Mouse (Mus musculus) heart, postnatal 0 days (tissue): ENCODE data around the gene Adamts20. TPM values are rescaled to one million over a fixed set of nuclear protein-coding genes. Genes with fewer than 3 reads are reported as not detected.

Source experiments
- ATAC-seq: fragments of 200-750 bp; cut with Nextera tagmentation; 2 replicates; pipeline ENCODE4 v1.8.0; 2017; ENCODE audit warnings: low read depth, moderate number of reproducible peaks, moderate library complexity; ENCODE audit not compliant: insufficient read depth
- DNase-seq: peaks from one replicate; pipeline ENCODE4 v3.0.0-alpha.2; 2016; ENCODE audit warnings: low spot score
- H3K27ac ChIP-seq: fragments of 300-500 bp; sonication (generic); 2 replicates; pipeline ENCODE4 v1.5.1; 2014; ENCODE audit warnings: low read depth, mild to moderate bottlenecking
- H3K27me3 ChIP-seq: fragments of 300-500 bp; sonication (generic); 2 replicates; pipeline ENCODE4 v1.6.1; 2014; ENCODE audit warnings: low read length, mixed read lengths; ENCODE audit not compliant: control insufficient read depth, insufficient read depth
- H3K36me3 ChIP-seq: fragments of 300-500 bp; sonication (generic); replicated peaks from 2 replicates; pipeline ENCODE4 v1.6.1; 2014; ENCODE audit warnings: low read length, mixed read lengths; ENCODE audit not compliant: control insufficient read depth, insufficient read depth
- H3K4me1 ChIP-seq: fragments of 300-500 bp; sonication (generic); 2 replicates; pipeline ENCODE4 v1.6.1; 2014; ENCODE audit warnings: antibody characterized with exemption; ENCODE audit not compliant: control insufficient read depth, insufficient read depth
- H3K4me2 ChIP-seq: fragments of 300-500 bp; sonication (generic); 2 replicates; pipeline ENCODE4 v1.6.1; 2014; ENCODE audit warnings: low read depth, mild to moderate bottlenecking, low read length, moderate library complexity
- H3K4me3 ChIP-seq: fragments of 300-500 bp; sonication (generic); 2 replicates; pipeline ENCODE4 v1.5.1; 2014; ENCODE audit warnings: low read depth, low read length
- H3K9ac ChIP-seq: fragments of 300-500 bp; sonication (generic); replicated peaks from 2 replicates; pipeline ENCODE4 v1.6.1; 2014; ENCODE audit warnings: low read depth, low read length, mixed read lengths
- H3K9me3 ChIP-seq: fragments of 300-500 bp; sonication (generic); replicated peaks from 2 replicates; pipeline ENCODE4 v1.6.1; 2016; ENCODE audit warnings: low read length; ENCODE audit not compliant: control insufficient read depth
- CTCF ChIP-seq: IDR thresholded peaks from 2 replicates; pipeline ENCODE4 v1.5.1; 2016; ENCODE audit warnings: antibody characterized with exemption, control low read depth, low read depth
- EP300 ChIP-seq: IDR thresholded peaks from 2 replicates; pipeline ENCODE4 v1.6.1; 2016; ENCODE audit warnings: antibody characterized with exemption, low read depth
- WGBS: fragments of 180-500 bp; shearing (Covaris S2); extraction: QIAGEN DNeasy Blood & Tissue Kit; methylation state at CpG from one replicate; pipeline ENCODE4 v1.1.7; 2014; 5-methylcytosine and 5-hydroxymethylcytosine counted together
- polyA plus RNA-seq: library from polyadenylated mRNA; unstranded; fragments of >200 nt; fragmentation: Nextera tagmentation; extraction: Ambion mirVana; gene quantifications from 2 replicates; pipeline ENCODE4 v1.2.1, GENCODE M21; 2015
- total RNA-seq: library from RNA; depleted of rRNA; stranded (reverse); fragments of >200 nt; gene quantifications from 2 replicates; pipeline ENCODE4 v1.2.3, GENCODE M21; 2014; ENCODE audit warnings: low replicate concordance; rRNA removed

Gene Adamts20
- 0.15 and 1.5 TPM in 2 replicates for total RNA-seq
- polyA plus RNA-seq: 0.19 and 0.29 TPM in 2 replicates

GRCm38 (mm10) chr15:94465318-94465717 lies at the start of gene Adamts20:
TSS of gene Adamts20 (minus strand) at chr15:94465418.
- no peaks in the 10 kb centered on the region for H3K4me1 ChIP-seq
- no peak within 1 kb of the TSS for H3K27ac ChIP-seq
- no peaks in the 10 kb centered on the region for H3K27me3 ChIP-seq
- ATAC-seq (no peak), DNase-seq (no peak)
- H3K9ac ChIP-seq: no peak within 1 kb of the TSS
- no peaks in the 10 kb centered on the region for H3K9me3 ChIP-seq
- H3K4me3 ChIP-seq: no peak within 1 kb of the TSS
- no peak within 1 kb of the TSS for H3K4me2 ChIP-seq
- no peaks in the 10 kb centered on the region for H3K36me3 ChIP-seq
- WGBS: 83% methylated on average over 11 of the region's 11 CpGs
- TF ChIP-seq EP300 (no peak), CTCF (no peak)

- H3K4me3 ChIP-seq: no peak overlapping the region
- no peaks in the 10 kb centered on the region for H3K36me3 ChIP-seq
- no peak overlapping the region for H3K4me2 ChIP-seq
- no peaks in the 10 kb centered on the region for H3K4me1 ChIP-seq
- no peak overlapping the region for H3K27ac ChIP-seq
- H3K9me3 ChIP-seq: no peaks in the 10 kb centered on the region
- no peak for ATAC-seq
- WGBS: 71% methylated on average over 12 of the region's 12 CpGs
- TF ChIP-seq EP300 (no peak), CTCF (no peak)
- no peaks in the 10 kb centered on the region for H3K27me3 ChIP-seq
- DNase-seq: no peak
- no peak overlapping the region for H3K9ac ChIP-seq
Measured at GRCm38 (mm10) chr15:94503451-94504215, 38.4 kb upstream of the Adamts20 start.

- WGBS: 65% methylated on average over 1 of the region's 1 CpGs
- no peaks in the 10 kb centered on the region for H3K4me1 ChIP-seq
- no peaks in the 10 kb centered on the region for H3K36me3 ChIP-seq
- H3K4me3 ChIP-seq: no peak overlapping the region
- H3K27ac ChIP-seq: no peak overlapping the region
- no peak for ATAC-seq
- DNase-seq: no peak
- H3K9ac ChIP-seq: no peak overlapping the region
- no peaks in the 10 kb centered on the region for H3K27me3 ChIP-seq
- H3K4me2 ChIP-seq: no peak overlapping the region
- no peak for TF ChIP-seq CTCF
- TF ChIP-seq EP300: no peak
- H3K9me3 ChIP-seq: 0 out of 2 replicates have a peak, but pooled peaks cover 5% of the 10 kb centered on the region
Measured at GRCm38 (mm10) chr15:94499260-94499659, 34.0 kb upstream of the Adamts20 start.

- ATAC-seq: no peak
- Histone ChIP-seq H3K27me3 (no peaks in the 10 kb centered on the region), H3K4me2 (no peak overlapping the region), H3K4me1 (no peaks in the 10 kb centered on the region), H3K36me3 (no peaks in the 10 kb centered on the region), H3K4me3 (no peak overlapping the region), H3K9ac (no peak overlapping the region), H3K9me3 (0 out of 2 replicates have a peak, but pooled peaks cover 8% of the 10 kb centered on the region), H3K27ac (no peak overlapping the region)
- 66% methylated on average over 10 of the region's 10 CpGs for WGBS
- TF ChIP-seq CTCF (no peak), EP300 (no peak)
- no peak for DNase-seq
Measured at GRCm38 (mm10) chr15:94495936-94496335, 30.7 kb upstream of the Adamts20 start.

GRCm38 (mm10) chr15:94494445-94494844 lies 29.2 kb upstream of the Adamts20 start:
- H3K27me3 ChIP-seq: no peaks in the 10 kb centered on the region
- TF ChIP-seq EP300: no peak
- TF ChIP-seq CTCF: no peak
- H3K4me2 ChIP-seq: no peak overlapping the region
- 0 out of 2 replicates have a peak, but pooled peaks cover 8% of the 10 kb centered on the region for H3K9me3 ChIP-seq
- ATAC-seq: no peak
- no peak overlapping the region for H3K27ac ChIP-seq
- H3K4me1 ChIP-seq: no peaks in the 10 kb centered on the region
- H3K36me3 ChIP-seq: no peaks in the 10 kb centered on the region
- 98% methylated on average over 1 of the region's 1 CpGs for WGBS
- H3K4me3 ChIP-seq: no peak overlapping the region
- DNase-seq: no peak
- H3K9ac ChIP-seq: no peak overlapping the region
